Mouse (Mus musculus): ENCODE data around the gene Capn11. TPM values are rescaled to one million over a fixed set of nuclear protein-coding genes. Genes with fewer than 3 reads are reported as not detected.

Capn11 gene
- total and polyA plus RNA-seq, 2 experiments from 2014 or later: 0.76 TPM; not detected in 1

- WGBS: 33% methylated on average over 7 of the region's 8 CpGs
- TF ChIP-seq EP300 (IDR thresholded peaks at IDR 0.05; ENCODE audit: low read depth) (no peak), CTCF (IDR thresholded peaks at IDR 0.05; ENCODE audit: low read depth) (no peak)
- ATAC-seq (ENCODE audit: insufficient read depth, low read depth): no peak
These were observed 66.3 kb downstream of the Capn11 start for GRCm38 (mm10) chr17:45592606-45593431.

GRCm38 (mm10) chr17:45591701-45592605 lies 67.2 kb downstream of the Capn11 start:
- no peaks in the 10 kb centered on the region for H3K27me3 ChIP-seq (ENCODE audit: control insufficient read depth, insufficient read depth, low read length)
- H3K9me3 ChIP-seq (replicated peaks; ENCODE audit: control insufficient read depth, low read length): no peaks in the 10 kb centered on the region
- DNase-seq (ENCODE audit: low spot score) (no peak), ATAC-seq (ENCODE audit: insufficient read depth, low read depth) (peak; percentile 25)
- H3K4me1 ChIP-seq (ENCODE audit: control insufficient read depth, insufficient read depth): peaks cover 56% of the 10 kb centered on the region
- H3K27ac ChIP-seq (ENCODE audit: low read depth): peak overlapping the region; percentile 85
- WGBS: 30% methylated on average over 16 of the region's 16 CpGs
- H3K4me3 ChIP-seq (ENCODE audit: low read depth, low read length): peak overlapping the region; percentile 9
- TF ChIP-seq CTCF (IDR thresholded peaks at IDR 0.05; ENCODE audit: low read depth) (no peak), EP300 (IDR thresholded peaks at IDR 0.05; ENCODE audit: low read depth) (no peak)
- peak overlapping the region; percentile 18 for H3K9ac ChIP-seq (replicated peaks; ENCODE audit: low read depth, low read length)
- H3K4me2 ChIP-seq (ENCODE audit: low read depth, low read length): peak overlapping the region; percentile 96
- peaks cover 27% of the 10 kb centered on the region for H3K36me3 ChIP-seq (replicated peaks; ENCODE audit: control insufficient read depth, insufficient read depth, low read length)

More at GRCm38 (mm10) chr17:45592606-45593431, 66.3 kb downstream of the Capn11 start:
- H3K27ac ChIP-seq (ENCODE audit: low read depth): peak overlapping the region; percentile 85
- H3K27me3 ChIP-seq (ENCODE audit: control insufficient read depth, insufficient read depth, low read length): no peaks in the 10 kb centered on the region
- H3K9me3 ChIP-seq (replicated peaks; ENCODE audit: control insufficient read depth, low read length): no peaks in the 10 kb centered on the region
- peak overlapping the region; percentile 96 for H3K4me2 ChIP-seq (ENCODE audit: low read depth, low read length)
- H3K4me3 ChIP-seq (ENCODE audit: low read depth, low read length): peak overlapping the region; percentile 66
- H3K9ac ChIP-seq (replicated peaks; ENCODE audit: low read depth, low read length): peak overlapping the region; percentile 31
- peaks cover 20% of the 10 kb centered on the region for H3K36me3 ChIP-seq (replicated peaks; ENCODE audit: control insufficient read depth, insufficient read depth, low read length)
- peaks cover 57% of the 10 kb centered on the region for H3K4me1 ChIP-seq (ENCODE audit: control insufficient read depth, insufficient read depth)
- DNase-seq (ENCODE audit: low spot score): no peak

GRCm38 (mm10) chr17:45590410-45590809 lies 68.7 kb downstream of the Capn11 start:
- no peak for ATAC-seq (ENCODE audit: insufficient read depth, low read depth)
- peaks cover 55% of the 10 kb centered on the region for H3K4me1 ChIP-seq (ENCODE audit: control insufficient read depth, insufficient read depth)
- no peaks in the 10 kb centered on the region for H3K9me3 ChIP-seq (replicated peaks; ENCODE audit: control insufficient read depth, low read length)
- H3K4me3 ChIP-seq (ENCODE audit: low read depth, low read length): no peak overlapping the region
- 81% methylated on average over 6 of the region's 6 CpGs for WGBS
- H3K27me3 ChIP-seq (ENCODE audit: control insufficient read depth, insufficient read depth, low read length): no peaks in the 10 kb centered on the region
- no peak overlapping the region for H3K9ac ChIP-seq (replicated peaks; ENCODE audit: low read depth, low read length)
- no peak for DNase-seq (ENCODE audit: low spot score)
- H3K27ac ChIP-seq (ENCODE audit: low read depth): no peak overlapping the region
- H3K4me2 ChIP-seq (ENCODE audit: low read depth, low read length): no peak overlapping the region
- no peak for TF ChIP-seq EP300 (IDR thresholded peaks at IDR 0.05; ENCODE audit: low read depth)
- no peak for TF ChIP-seq CTCF (IDR thresholded peaks at IDR 0.05; ENCODE audit: low read depth)
- peaks cover 32% of the 10 kb centered on the region for H3K36me3 ChIP-seq (replicated peaks; ENCODE audit: control insufficient read depth, insufficient read depth, low read length)

- H3K27ac ChIP-seq (ENCODE audit: low read depth): no peak overlapping the region
- peaks cover 32% of the 10 kb centered on the region for H3K36me3 ChIP-seq (replicated peaks; ENCODE audit: control insufficient read depth, insufficient read depth, low read length)
- H3K4me2 ChIP-seq (ENCODE audit: low read depth, low read length): no peak overlapping the region
- H3K4me3 ChIP-seq (ENCODE audit: low read depth, low read length): no peak overlapping the region
- no peak overlapping the region for H3K9ac ChIP-seq (replicated peaks; ENCODE audit: low read depth, low read length)
- no peak for DNase-seq (ENCODE audit: low spot score)
- H3K27me3 ChIP-seq (ENCODE audit: control insufficient read depth, insufficient read depth, low read length): no peaks in the 10 kb centered on the region
- no peak for ATAC-seq (ENCODE audit: insufficient read depth, low read depth)
- no peaks in the 10 kb centered on the region for H3K9me3 ChIP-seq (replicated peaks; ENCODE audit: control insufficient read depth, low read length)
- WGBS: 88% methylated on average over 8 of the region's 8 CpGs
- peaks cover 53% of the 10 kb centered on the region for H3K4me1 ChIP-seq (ENCODE audit: control insufficient read depth, insufficient read depth)
- TF ChIP-seq CTCF (IDR thresholded peaks at IDR 0.05; ENCODE audit: low read depth) (no peak), EP300 (IDR thresholded peaks at IDR 0.05; ENCODE audit: low read depth) (no peak)
These were observed 69.3 kb downstream of the Capn11 start for GRCm38 (mm10) chr17:45589844-45590243.

GRCm38 (mm10) chr17:45589236-45589635 lies 69.9 kb downstream of the Capn11 start:
- 93% methylated on average over 7 of the region's 7 CpGs for WGBS
- DNase-seq (ENCODE audit: low spot score) (no peak), ATAC-seq (ENCODE audit: insufficient read depth, low read depth) (no peak)
- H3K9ac ChIP-seq (replicated peaks; ENCODE audit: low read depth, low read length): no peak overlapping the region
- no peak overlapping the region for H3K27ac ChIP-seq (ENCODE audit: low read depth)
- peaks cover 32% of the 10 kb centered on the region for H3K36me3 ChIP-seq (replicated peaks; ENCODE audit: control insufficient read depth, insufficient read depth, low read length)
- no peaks in the 10 kb centered on the region for H3K9me3 ChIP-seq (replicated peaks; ENCODE audit: control insufficient read depth, low read length)
- H3K4me1 ChIP-seq (ENCODE audit: control insufficient read depth, insufficient read depth): peaks cover 53% of the 10 kb centered on the region
- H3K27me3 ChIP-seq (ENCODE audit: control insufficient read depth, insufficient read depth, low read length): no peaks in the 10 kb centered on the region
- no peak overlapping the region for H3K4me2 ChIP-seq (ENCODE audit: low read depth, low read length)
- H3K4me3 ChIP-seq (ENCODE audit: low read depth, low read length): no peak overlapping the region
- TF ChIP-seq CTCF (IDR thresholded peaks at IDR 0.05; ENCODE audit: low read depth) (no peak), EP300 (IDR thresholded peaks at IDR 0.05; ENCODE audit: low read depth) (no peak)
